Mouse (Mus musculus): Measurements from ENCODE around the gene Map3k4. TPM values are rescaled to one million over a fixed set of nuclear protein-coding genes. Genes with fewer than 3 reads are reported as not detected.

Map3k4 gene
- total and polyA plus RNA-seq, 2 experiments, result 10.7 to 19.2 TPM

- no peak overlapping the region for H3K4me3 ChIP-seq (ENCODE audit: insufficient read depth, low read depth, low read length)
- H3K79me2 ChIP-seq (ENCODE audit: control insufficient read depth, insufficient read depth, low read length), result no peaks in the 10 kb centered on the region
- H3K4me1 ChIP-seq (ENCODE audit: control insufficient read depth, insufficient read depth, low read length), result no peaks in the 10 kb centered on the region; the same call in 1 of the 2 replicates
- H3K27me3 ChIP-seq (ENCODE audit: control insufficient read depth, insufficient read depth, low read length), result no peaks in the 10 kb centered on the region
- H3K27ac ChIP-seq (replicated peaks; ENCODE audit: insufficient read depth, low read depth, low read length), result no peak overlapping the region
- peaks cover 17% of the 10 kb centered on the region for H3K36me3 ChIP-seq (ENCODE audit: control insufficient read depth, insufficient read depth, low read length)
- TF ChIP-seq POLR2A (IDR thresholded peaks at IDR 0.05; ENCODE audit: extremely low read depth, insufficient read depth, low read length) (no peak), CTCF (IDR thresholded peaks at IDR 0.05; ENCODE audit: low read depth, low read length) (no peak)
- H3K9ac ChIP-seq (ENCODE audit: low read depth, low read length), result no peak overlapping the region
- peak; percentile 19 for DNase-seq (ENCODE audit: extremely low read depth, low read depth, low spot score)
- 24% methylated on average over 5 of the region's 5 CpGs for WGBS
Measured at GRCm38 (mm10) chr17:12273032-12273431, 45.6 kb downstream of the Map3k4 start.

DNA sequence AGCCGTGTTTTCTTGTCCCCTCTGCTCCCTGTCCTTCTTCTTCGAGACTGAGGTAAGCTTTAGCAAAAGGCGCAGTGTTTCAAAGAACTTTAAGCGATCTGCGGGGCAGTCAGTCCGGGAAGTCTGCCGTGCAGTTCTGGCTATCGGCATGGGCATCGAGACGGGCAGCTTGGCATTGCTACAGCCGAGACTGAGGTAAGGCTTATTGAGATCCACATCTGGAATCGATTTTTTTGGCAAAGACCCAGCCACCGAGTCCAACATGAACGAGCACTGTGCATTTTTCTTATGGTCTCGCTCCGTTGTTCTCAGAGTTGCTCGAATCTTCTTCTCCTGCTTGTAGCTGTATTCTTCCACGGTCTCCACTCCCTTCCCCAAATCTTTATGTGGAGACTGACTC, 46.8 kb downstream of the Map3k4 start:
- H3K9ac ChIP-seq (ENCODE audit: low read depth, low read length), result no peak overlapping the region
- no peak overlapping the region for H3K27ac ChIP-seq (replicated peaks; ENCODE audit: insufficient read depth, low read depth, low read length)
- H3K4me1 ChIP-seq (ENCODE audit: control insufficient read depth, insufficient read depth, low read length), result no peaks in the 10 kb centered on the region; the same call in 1 of the 2 replicates
- H3K4me3 ChIP-seq (ENCODE audit: insufficient read depth, low read depth, low read length), result no peak overlapping the region
- H3K36me3 ChIP-seq (ENCODE audit: control insufficient read depth, insufficient read depth, low read length), result peaks cover 17% of the 10 kb centered on the region
- no peaks in the 10 kb centered on the region for H3K27me3 ChIP-seq (ENCODE audit: control insufficient read depth, insufficient read depth, low read length)
- no peak for DNase-seq (ENCODE audit: extremely low read depth, low read depth, low spot score)
- no peak for TF ChIP-seq CTCF (IDR thresholded peaks at IDR 0.05; ENCODE audit: low read depth, low read length)
- TF ChIP-seq POLR2A (IDR thresholded peaks at IDR 0.05; ENCODE audit: extremely low read depth, insufficient read depth, low read length), result no peak
- WGBS, result 97% methylated on average over 18 of the region's 18 CpGs
- H3K79me2 ChIP-seq (ENCODE audit: control insufficient read depth, insufficient read depth, low read length), result no peaks in the 10 kb centered on the region

DNA sequence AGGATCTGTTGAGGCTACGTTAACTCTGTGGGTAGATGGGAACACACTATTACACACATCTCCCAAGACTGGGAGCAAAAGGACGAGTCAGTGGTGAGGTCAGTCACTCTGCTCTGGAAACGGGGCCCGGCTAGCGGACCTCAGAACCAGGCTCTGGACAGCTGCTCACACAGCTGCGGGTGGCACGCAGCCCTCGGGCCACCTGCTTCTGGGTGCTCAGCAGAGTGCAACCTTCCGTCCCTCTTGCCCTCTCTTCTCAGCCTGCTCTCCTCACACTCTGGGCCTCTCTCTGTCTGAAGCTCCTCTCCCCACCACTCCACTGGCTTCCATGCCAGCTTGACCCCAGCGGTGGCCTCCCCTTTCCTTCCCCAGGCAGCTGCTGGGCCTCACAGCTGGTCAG, 50.1 kb downstream of the Map3k4 start:
- DNase-seq (ENCODE audit: extremely low read depth, low read depth, low spot score), result no peak
- Histone ChIP-seq H3K4me3 (ENCODE audit: insufficient read depth, low read depth, low read length) (no peak overlapping the region), H3K9ac (ENCODE audit: low read depth, low read length) (no peak overlapping the region), H3K27ac (replicated peaks; ENCODE audit: insufficient read depth, low read depth, low read length) (no peak overlapping the region), H3K36me3 (ENCODE audit: control insufficient read depth, insufficient read depth, low read length) (peaks cover 17% of the 10 kb centered on the region), H3K79me2 (ENCODE audit: control insufficient read depth, insufficient read depth, low read length) (no peaks in the 10 kb centered on the region), H3K4me1 (ENCODE audit: control insufficient read depth, insufficient read depth, low read length) (no peaks in the 10 kb centered on the region; the same call in 1 of the 2 replicates), H3K27me3 (ENCODE audit: control insufficient read depth, insufficient read depth, low read length) (no peaks in the 10 kb centered on the region)
- 95% methylated on average over 10 of the region's 10 CpGs for WGBS
- TF ChIP-seq POLR2A (IDR thresholded peaks at IDR 0.05; ENCODE audit: extremely low read depth, insufficient read depth, low read length) (no peak), CTCF (IDR thresholded peaks at IDR 0.05; ENCODE audit: low read depth, low read length) (no peak)

GRCm38 (mm10) chr17:12268091-12268490, 50.5 kb downstream of the Map3k4 start:
- DNase-seq (ENCODE audit: extremely low read depth, low read depth, low spot score), result no peak
- Histone ChIP-seq H3K4me1 (ENCODE audit: control insufficient read depth, insufficient read depth, low read length) (no peaks in the 10 kb centered on the region), H3K4me3 (ENCODE audit: insufficient read depth, low read depth, low read length) (no peak overlapping the region), H3K27ac (replicated peaks; ENCODE audit: insufficient read depth, low read depth, low read length) (no peak overlapping the region), H3K9ac (ENCODE audit: low read depth, low read length) (no peak overlapping the region), H3K27me3 (ENCODE audit: control insufficient read depth, insufficient read depth, low read length) (no peaks in the 10 kb centered on the region), H3K36me3 (ENCODE audit: control insufficient read depth, insufficient read depth, low read length) (peaks cover 19% of the 10 kb centered on the region), H3K79me2 (ENCODE audit: control insufficient read depth, insufficient read depth, low read length) (no peaks in the 10 kb centered on the region)
- 97% methylated on average over 4 of the region's 4 CpGs for WGBS
- TF ChIP-seq POLR2A (IDR thresholded peaks at IDR 0.05; ENCODE audit: extremely low read depth, insufficient read depth, low read length) (no peak), CTCF (IDR thresholded peaks at IDR 0.05; ENCODE audit: low read depth, low read length) (no peak)

DNA sequence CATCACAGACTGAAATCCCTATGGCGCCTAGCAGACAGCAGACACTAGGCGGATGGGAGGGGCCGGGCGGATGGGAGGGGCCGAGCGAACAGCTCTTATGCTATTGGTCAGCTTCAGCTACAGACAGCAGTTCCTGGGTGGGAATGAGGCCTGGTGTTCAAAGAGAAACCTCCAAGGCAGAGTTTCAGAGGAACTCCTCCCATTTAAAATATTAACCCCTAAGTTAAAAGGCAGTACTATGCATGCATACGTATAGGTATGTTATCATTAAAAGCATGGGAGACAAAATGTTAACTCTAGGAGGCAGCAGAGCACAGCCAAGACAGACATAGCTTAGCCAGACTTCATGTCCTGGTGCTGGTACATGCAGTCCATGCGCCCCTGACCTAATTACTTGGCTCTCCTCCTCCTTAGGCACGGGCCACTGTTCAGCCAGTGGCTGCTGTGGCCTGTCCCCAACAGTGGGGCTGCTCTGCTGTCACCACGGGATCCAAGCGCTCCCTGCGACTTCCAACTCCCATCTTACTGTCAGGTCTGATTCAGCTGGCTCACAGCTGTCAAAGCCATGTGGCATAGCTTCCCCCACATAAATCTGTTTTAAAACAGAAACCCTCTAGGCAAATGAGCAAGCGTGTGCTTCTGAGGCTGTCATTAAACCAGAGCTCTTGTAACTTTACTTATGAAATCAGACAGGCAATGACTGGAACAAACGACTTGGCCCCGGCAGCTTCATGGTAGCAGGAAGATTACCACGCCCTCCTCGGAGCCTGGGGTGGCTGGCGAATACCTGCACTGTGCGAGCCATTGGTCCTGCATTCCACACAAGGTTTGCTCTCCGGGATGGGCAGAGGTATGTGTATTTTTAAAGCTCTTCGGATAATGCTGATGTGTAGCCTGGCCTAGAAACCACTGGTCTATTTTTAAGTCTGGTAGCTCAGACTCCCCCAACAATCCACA, 52.3 kb downstream of the Map3k4 start:
- WGBS, result 89% methylated on average over 21 of the region's 21 CpGs
- Histone ChIP-seq H3K9ac (ENCODE audit: low read depth, low read length) (no peak overlapping the region), H3K4me3 (ENCODE audit: insufficient read depth, low read depth, low read length) (no peak overlapping the region), H3K79me2 (ENCODE audit: control insufficient read depth, insufficient read depth, low read length) (no peaks in the 10 kb centered on the region), H3K4me1 (ENCODE audit: control insufficient read depth, insufficient read depth, low read length) (no peaks in the 10 kb centered on the region), H3K27me3 (ENCODE audit: control insufficient read depth, insufficient read depth, low read length) (no peaks in the 10 kb centered on the region), H3K36me3 (ENCODE audit: control insufficient read depth, insufficient read depth, low read length) (peaks cover 13% of the 10 kb centered on the region), H3K27ac (replicated peaks; ENCODE audit: insufficient read depth, low read depth, low read length) (no peak overlapping the region)
- no peak for DNase-seq (ENCODE audit: extremely low read depth, low read depth, low spot score)
- no peak for TF ChIP-seq POLR2A (IDR thresholded peaks at IDR 0.05; ENCODE audit: extremely low read depth, insufficient read depth, low read length)
- peak; percentile 16; the same call in 1 of the 2 replicates for TF ChIP-seq CTCF (IDR thresholded peaks at IDR 0.05; ENCODE audit: low read depth, low read length)

DNA sequence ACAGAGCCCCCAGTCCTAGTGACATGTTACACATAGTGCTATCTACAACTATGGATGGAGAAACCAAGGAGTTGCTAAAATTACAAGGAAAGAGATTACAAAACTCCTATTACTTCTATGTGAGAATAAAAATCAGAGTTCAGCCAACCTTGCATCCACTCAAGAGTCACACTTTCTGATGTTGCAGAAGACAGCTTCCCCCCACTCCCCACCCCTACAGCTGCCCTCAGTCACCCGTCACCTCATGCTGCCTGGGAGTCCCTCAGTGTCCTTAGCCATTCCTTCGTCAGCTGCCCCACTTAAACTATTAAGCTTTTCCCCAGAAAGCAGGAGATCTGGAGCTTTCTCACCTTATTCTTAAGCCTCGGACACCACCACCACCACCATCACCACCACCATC, 54.3 kb downstream of the Map3k4 start:
- no peak overlapping the region for H3K9ac ChIP-seq (ENCODE audit: low read depth, low read length)
- H3K36me3 ChIP-seq (ENCODE audit: control insufficient read depth, insufficient read depth, low read length), result peaks cover 9% of the 10 kb centered on the region; the same call in 1 of the 2 replicates
- no peaks in the 10 kb centered on the region for H3K79me2 ChIP-seq (ENCODE audit: control insufficient read depth, insufficient read depth, low read length)
- no peaks in the 10 kb centered on the region for H3K27me3 ChIP-seq (ENCODE audit: control insufficient read depth, insufficient read depth, low read length)
- no peak overlapping the region for H3K27ac ChIP-seq (replicated peaks; ENCODE audit: insufficient read depth, low read depth, low read length)
- DNase-seq (ENCODE audit: extremely low read depth, low read depth, low spot score), result no peak
- 95% methylated on average over 3 of the region's 3 CpGs for WGBS
- no peak overlapping the region for H3K4me3 ChIP-seq (ENCODE audit: insufficient read depth, low read depth, low read length)
- no peak for TF ChIP-seq CTCF (IDR thresholded peaks at IDR 0.05; ENCODE audit: low read depth, low read length)
- no peak for TF ChIP-seq POLR2A (IDR thresholded peaks at IDR 0.05; ENCODE audit: extremely low read depth, insufficient read depth, low read length)
- no peaks in the 10 kb centered on the region for H3K4me1 ChIP-seq (ENCODE audit: control insufficient read depth, insufficient read depth, low read length)

Data from liver, adult 2 months (tissue).